Mouse (Mus musculus) heart, adult 2 months (tissue): ENCODE results near the gene Gm21750.

Experiments used
- CTCF ChIP-seq: fragments of 200-600 bp; IDR thresholded peaks from 2 replicates; pipeline ENCODE4 v1.8.1; 2022; ENCODE audit warnings: antibody characterized with exemption, mild to moderate bottlenecking, moderate library complexity
- EP300 ChIP-seq: fragments of 200-500 bp; IDR thresholded peaks from 2 replicates; pipeline ENCODE4 v1.6.1; 2011; ENCODE audit warnings: low read depth, low read length, control low read depth; ENCODE audit not compliant: insufficient read depth
- POLR2A ChIP-seq: fragments of 200-500 bp; IDR thresholded peaks from 2 replicates; pipeline ENCODE4 v1.6.1; 2011; ENCODE audit warnings: mild to moderate bottlenecking, low read depth, low read length, control low read depth; ENCODE audit not compliant: insufficient read depth

GRCm38 (mm10) chr14:73637460-73637859 is 23.6 kb upstream of the Gm21750 start:
- no peak for TF ChIP-seq POLR2A
- no peak for TF ChIP-seq EP300
- TF ChIP-seq CTCF = 0 out of 2 replicates have a peak, but pooled peaks have one; percentile 7
